Mouse (Mus musculus): ENCODE measurements around the gene Pdgfd. TPM values are rescaled to one million over a fixed set of nuclear protein-coding genes. Genes with fewer than 3 reads are reported as not detected.

Pdgfd gene
- total and polyA plus RNA-seq, 3 experiments = not detected

DNA sequence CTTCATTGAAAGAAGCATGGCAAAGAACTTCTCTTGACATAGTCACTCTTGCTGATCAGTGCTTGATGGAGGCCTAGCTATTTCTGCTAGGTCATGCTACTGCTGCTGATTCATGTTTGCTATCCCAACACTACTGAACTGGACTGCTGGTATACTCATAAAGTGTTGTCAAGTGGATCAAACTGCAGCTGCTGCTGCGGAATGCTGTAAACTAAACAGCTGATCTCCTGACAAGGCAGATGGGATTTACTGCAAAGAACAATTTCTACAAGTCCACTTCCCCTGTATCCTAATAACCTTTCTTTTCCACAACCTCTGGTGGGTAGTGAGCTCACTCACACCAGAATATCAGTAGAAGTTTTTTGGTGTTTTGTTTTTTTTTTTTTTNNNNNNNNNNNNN, 148.7 kb downstream of the Pdgfd start:
- Histone ChIP-seq H3K4me2 (ENCODE audit: insufficient read depth, low read depth, poor library complexity, severe bottlenecking) (no peak overlapping the region), H3K27me3 (replicated peaks) (no peaks in the 10 kb centered on the region), H3K36me3 (replicated peaks in 1 of 2; ENCODE audit: control insufficient read depth in 1 of 2, insufficient read depth in 1 of 2, low read length in 1 of 2) (no peaks in the 10 kb centered on the region), H3K27ac (ENCODE audit: insufficient read depth, low read depth) (no peak overlapping the region), H3K9me3 (replicated peaks; ENCODE audit: low read length) (no peaks in the 10 kb centered on the region), H3K4me3 (replicated peaks in 1 of 3; ENCODE audit: low read depth in 2 of 3, low read length in 2 of 3, poor library complexity in 1 of 3) (no peak overlapping the region), H3K4me1 (ENCODE audit: control insufficient read depth in 1 of 2, insufficient read depth in 2 of 2) (no peaks in the 10 kb centered on the region), H3K9ac (ENCODE audit: insufficient read depth, low read depth) (no peak overlapping the region), H3K79me2 (replicated peaks; ENCODE audit: control insufficient read depth, extremely low read depth, insufficient read depth, poor library complexity, severe bottlenecking) (no peaks in the 10 kb centered on the region)
- in situ Hi-C loops (cut with MboI; ENCODE audit: low pct_ligation_motif_present, low pct_unique_long_range_greater_than_20kb, low sequenced_read_pairs) (no loop called here), dilution Hi-C loops (cut with MboI; ENCODE audit: extremely low pct_ligation_motif_present, extremely low pct_unique_long_range_greater_than_20kb, low sequenced_read_pairs) (no loop called here)
- TF ChIP-seq HCFC1 (IDR thresholded peaks at IDR 0.05; ENCODE audit: low read depth, low read length) (no peak), IRF4 (IDR thresholded peaks at IDR 0.05; ENCODE audit: low read depth, low read length) (no peak), BHLHE40 (IDR thresholded peaks at IDR 0.05; ENCODE audit: low read depth, low read length) (no peak), USF1 (IDR thresholded peaks at IDR 0.05; ENCODE audit: low read depth, low read length) (no peak), NRF1 (IDR thresholded peaks at IDR 0.05; ENCODE audit: low read depth, low read length) (no peak), RAD21 (IDR thresholded peaks at IDR 0.05; ENCODE audit: low read depth, low read length) (no peak), CHD2 (IDR thresholded peaks at IDR 0.05; ENCODE audit: low read length) (no peak), UBTF (IDR thresholded peaks at IDR 0.05; ENCODE audit: low read depth, low read length) (no peak), MEF2A (IDR thresholded peaks at IDR 0.05; ENCODE audit: borderline replicate concordance, low read depth, low read length) (no peak), POLR2A (IDR thresholded peaks at IDR 0.05; ENCODE audit: low read depth, low read length) (no peak), ETS1 (conservative IDR thresholded peaks at IDR 0.05; ENCODE audit: low read depth, low read length) (no peak), PAX5 (IDR thresholded peaks at IDR 0.05; ENCODE audit: low read length) (no peak), JUND (conservative IDR thresholded peaks at IDR 0.05; ENCODE audit: low read depth, low read length) (no peak), RCOR1 (conservative IDR thresholded peaks at IDR 0.05; ENCODE audit: low read depth, low read length) (no peak), TBP (conservative IDR thresholded peaks at IDR 0.05; ENCODE audit: low read depth, low read length) (no peak), GABPA (IDR thresholded peaks at IDR 0.05; ENCODE audit: insufficient replicate concordance, low read depth, low read length) (no peak), E2F4 (IDR thresholded peaks at IDR 0.05; ENCODE audit: insufficient replicate concordance, low read depth, low read length) (no peak), ZMIZ1 (IDR thresholded peaks at IDR 0.05; ENCODE audit: low read depth, low read length) (no peak), ZKSCAN1 (IDR thresholded peaks at IDR 0.05; ENCODE audit: borderline replicate concordance, low read depth, low read length) (no peak)
- no peak for DNase-seq (ENCODE audit: extremely low read depth)

GRCm38 (mm10) chr9:6325408-6325807, 157.0 kb downstream of the Pdgfd start:
- no peaks in the 10 kb centered on the region for H3K79me2 ChIP-seq (replicated peaks; ENCODE audit: control insufficient read depth, extremely low read depth, insufficient read depth, poor library complexity, severe bottlenecking)
- no peaks in the 10 kb centered on the region for H3K4me1 ChIP-seq (ENCODE audit: control insufficient read depth in 1 of 2, insufficient read depth in 2 of 2)
- no peak for TF ChIP-seq TCF12 (IDR thresholded peaks at IDR 0.05; ENCODE audit: low read depth, low read length)
- no peak for TF ChIP-seq TBP (conservative IDR thresholded peaks at IDR 0.05; ENCODE audit: low read depth, low read length)
- TF ChIP-seq ZNF384 (IDR thresholded peaks at IDR 0.05; ENCODE audit: low read depth, low read length) = no peak
- no peak for TF ChIP-seq JUND (conservative IDR thresholded peaks at IDR 0.05; ENCODE audit: low read depth, low read length)
- TF ChIP-seq POLR2A (IDR thresholded peaks at IDR 0.05; ENCODE audit: low read depth, low read length) = no peak
- no peak for TF ChIP-seq HCFC1 (IDR thresholded peaks at IDR 0.05; ENCODE audit: low read depth, low read length)
- no peak for TF ChIP-seq MEF2A (IDR thresholded peaks at IDR 0.05; ENCODE audit: borderline replicate concordance, low read depth, low read length)
- TF ChIP-seq CTCF (conservative IDR thresholded peaks at IDR 0.05 in 1 of 2, IDR thresholded peaks at IDR 0.05 in 1 of 2; ENCODE audit: low read depth in 2 of 2, low read length in 2 of 2) = no peak
- H3K27me3 ChIP-seq (replicated peaks) = no peaks in the 10 kb centered on the region
- H3K4me3 ChIP-seq (replicated peaks in 1 of 3; ENCODE audit: low read depth in 2 of 3, low read length in 2 of 3, poor library complexity in 1 of 3) = no peak overlapping the region
- DNase-seq (ENCODE audit: extremely low read depth) = no peak
- no peaks in the 10 kb centered on the region for H3K36me3 ChIP-seq (replicated peaks in 1 of 2; ENCODE audit: control insufficient read depth in 1 of 2, insufficient read depth in 1 of 2, low read length in 1 of 2)
- H3K4me2 ChIP-seq (ENCODE audit: insufficient read depth, low read depth, poor library complexity, severe bottlenecking) = no peak overlapping the region
- dilution Hi-C loops (cut with MboI; ENCODE audit: extremely low pct_ligation_motif_present, extremely low pct_unique_long_range_greater_than_20kb, low sequenced_read_pairs) = no loop called here
- no peak overlapping the region for H3K9ac ChIP-seq (ENCODE audit: insufficient read depth, low read depth)
- H3K27ac ChIP-seq (ENCODE audit: insufficient read depth, low read depth) = no peak overlapping the region
- H3K9me3 ChIP-seq (replicated peaks; ENCODE audit: low read length) = no peaks in the 10 kb centered on the region
- in situ Hi-C loops (cut with MboI; ENCODE audit: low pct_ligation_motif_present, low pct_unique_long_range_greater_than_20kb, low sequenced_read_pairs) = no loop called here
